Mouse (Mus musculus) gastrocnemius, adult 18-20 months (tissue): Measurements from ENCODE around the gene Nfe2l2. TPM values are rescaled to one million over a fixed set of nuclear protein-coding genes. Genes with fewer than 3 reads are reported as not detected.

Experiments used
- DNase-seq: peaks from one replicate; pipeline ENCODE4 v3.0.0; 2021; ENCODE audit warnings: low spot score
- total RNA-seq, 2 experiments: library from RNA; stranded (reverse); gene quantifications; 2 replicates each; pipeline ENCODE4 v1.2.3; 2021

Gene Nfe2l2
- total RNA-seq, 2 experiments from 2014 or later, result 34.2 to 51.0 TPM

DNA sequence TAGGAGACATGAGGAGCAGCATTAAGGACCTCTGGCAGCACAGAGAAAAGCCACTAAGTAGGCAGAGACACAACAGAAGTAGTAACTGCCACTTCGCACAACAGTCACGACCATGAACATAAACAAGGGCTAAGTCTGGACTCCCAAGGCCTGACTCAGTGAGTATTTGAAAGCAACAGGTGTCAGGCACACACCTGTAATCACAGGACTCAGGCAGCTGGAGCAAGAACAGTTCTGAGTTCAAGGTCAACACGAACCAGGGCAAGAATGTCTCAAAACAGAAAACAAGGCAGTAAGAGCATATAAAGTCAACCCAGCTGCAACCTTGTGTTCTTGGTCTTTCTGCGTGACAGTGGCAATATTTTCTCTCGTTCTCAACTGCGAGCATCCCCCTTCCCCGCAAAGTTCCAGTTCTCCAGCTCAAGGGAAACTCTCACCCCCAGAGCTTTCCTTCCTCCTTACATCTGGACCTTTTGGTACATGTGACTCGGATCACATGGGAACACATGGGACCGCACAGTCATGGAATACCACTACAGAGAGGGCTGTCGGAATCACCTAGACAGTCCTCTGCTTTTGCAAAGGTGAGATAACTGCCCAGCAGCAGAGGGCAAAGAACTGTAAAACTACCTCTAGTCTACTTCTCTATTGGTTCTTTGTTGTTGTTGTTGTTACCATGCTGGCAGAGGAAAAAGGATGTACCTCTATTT, 17.2 kb downstream of the Nfe2l2 start:
- no peak for DNase-seq

DNA sequence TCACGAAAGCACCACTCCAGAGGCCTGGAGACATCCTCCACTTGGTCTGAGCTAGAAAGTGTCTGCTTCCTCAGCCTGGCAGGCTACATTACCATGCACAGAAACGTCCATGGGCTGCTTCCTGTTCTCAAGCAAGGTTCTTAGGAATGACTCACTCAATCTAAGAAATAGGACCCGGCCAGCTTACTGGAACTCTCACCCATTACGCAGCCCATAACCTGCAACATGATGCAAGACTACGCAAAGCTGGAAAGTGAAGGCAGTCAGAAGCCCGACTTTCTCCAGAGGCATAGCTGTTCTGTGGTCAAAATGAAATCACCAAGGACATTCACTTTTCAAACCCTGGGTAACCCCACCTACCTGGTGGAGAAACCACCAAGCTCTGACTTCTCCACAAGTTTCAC, 19.0 kb downstream of the Nfe2l2 start:
- peak; percentile 76 for DNase-seq

DNA sequence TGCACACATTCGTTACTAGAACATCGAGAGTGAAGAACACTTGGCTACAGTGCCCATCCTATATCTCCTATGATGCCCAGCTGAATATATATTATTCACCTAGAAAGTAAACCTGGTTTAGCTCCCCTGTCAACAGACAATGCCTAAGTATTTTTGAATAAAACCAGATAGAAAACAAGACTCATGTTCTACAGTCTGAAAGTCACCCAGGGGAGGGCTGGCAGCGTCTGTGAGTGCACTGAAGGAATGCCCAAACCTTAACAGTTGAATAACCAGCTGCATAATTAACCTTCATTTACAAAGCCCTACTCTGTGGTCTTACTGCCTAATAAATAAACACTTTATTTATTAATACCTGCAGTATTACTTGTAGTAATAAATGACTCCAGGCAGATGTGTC, 19.9 kb downstream of the Nfe2l2 start:
- no peak for DNase-seq

DNA sequence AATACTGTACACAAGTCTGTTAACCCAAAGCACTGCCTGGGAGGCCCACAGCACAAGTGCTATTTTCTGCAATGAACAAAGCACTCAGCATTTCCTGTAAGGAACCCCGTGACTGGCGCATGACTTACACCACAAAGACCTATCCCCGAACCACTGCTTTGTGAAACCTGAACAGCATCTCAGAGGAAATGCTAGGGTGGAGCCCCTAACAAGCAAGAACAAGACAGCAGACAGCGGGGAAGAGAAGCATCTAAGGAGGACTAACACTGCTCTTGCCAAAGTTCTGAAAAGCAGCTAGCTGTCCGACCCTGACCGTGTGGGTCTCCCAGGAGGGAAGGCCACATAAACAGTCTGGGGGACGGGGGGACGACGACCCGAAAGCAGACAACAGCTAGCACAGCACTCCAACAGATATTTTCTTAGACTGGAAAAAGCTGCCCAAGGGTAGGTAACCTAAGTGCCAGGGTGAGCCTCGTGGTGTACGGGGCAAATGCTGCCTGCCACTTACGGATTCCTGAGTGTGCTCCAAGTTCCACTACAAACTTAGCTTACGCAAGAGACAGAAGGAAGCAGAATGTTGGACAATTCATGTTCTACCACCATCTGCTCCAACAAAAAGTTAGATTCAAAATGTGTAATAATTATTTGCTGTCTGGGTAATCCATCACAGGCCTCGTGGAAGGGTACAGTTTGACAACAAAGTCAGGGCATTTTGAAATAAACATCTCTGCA, 21.3 kb downstream of the Nfe2l2 start:
- peak; percentile 77 for DNase-seq

DNA sequence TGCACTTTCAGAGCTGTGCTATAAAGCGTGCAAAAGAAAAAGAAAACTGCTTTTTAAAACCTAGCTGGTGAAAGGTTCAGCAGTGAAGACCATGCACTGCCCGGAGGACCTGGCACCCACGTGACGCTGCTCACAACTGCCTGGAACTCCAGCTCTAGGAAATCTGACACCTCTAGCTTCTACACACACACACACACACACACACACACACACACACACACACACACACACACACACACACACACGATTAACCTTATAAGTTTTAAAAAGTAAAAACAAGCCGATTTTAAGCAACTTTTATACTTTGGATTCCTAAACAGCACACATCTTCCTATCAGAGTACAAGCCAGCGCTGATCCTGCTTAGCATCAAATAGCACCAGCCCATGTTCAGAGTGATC, 23.0 kb downstream of the Nfe2l2 start:
- DNase-seq, result no peak

DNA sequence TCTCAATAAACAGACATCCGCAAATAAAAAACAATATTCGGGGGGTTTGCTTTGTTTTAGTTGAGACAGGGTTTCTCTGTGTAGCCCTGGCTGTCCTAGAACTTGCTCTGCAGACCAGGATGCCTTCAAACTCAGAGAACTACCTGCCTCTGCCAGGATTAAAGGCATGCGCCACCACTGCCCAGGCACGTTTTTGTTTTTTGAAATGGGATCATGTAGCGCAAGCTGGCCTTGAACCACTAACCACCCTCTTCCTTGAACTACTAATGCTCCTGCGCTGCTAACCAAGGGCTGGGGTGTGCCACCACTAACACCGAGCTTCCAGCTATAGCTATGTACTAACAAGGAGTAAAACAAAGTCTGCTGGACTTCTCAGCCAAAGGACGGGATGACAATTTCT, 24.5 kb downstream of the Nfe2l2 start:
- DNase-seq, result no peak

DNA sequence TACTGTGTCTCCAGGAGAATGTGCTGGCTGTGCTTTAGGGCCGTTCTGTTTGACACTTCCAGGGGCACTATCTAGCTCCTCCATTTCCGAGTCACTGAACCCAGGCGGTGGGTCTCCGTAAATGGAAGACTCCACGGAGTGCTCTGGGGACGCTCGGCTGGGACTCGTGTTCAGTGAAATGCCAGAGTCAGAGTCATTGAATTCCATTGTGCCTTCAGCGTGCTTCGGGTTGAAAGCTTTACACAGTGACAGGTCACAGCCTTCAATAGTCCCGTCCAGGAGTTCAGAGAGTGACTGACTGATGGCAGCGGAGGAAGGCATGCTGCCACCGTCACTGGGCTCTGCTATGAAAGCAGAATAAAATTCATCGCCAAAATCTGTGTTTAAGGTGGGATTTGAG, 27.9 kb downstream of the Nfe2l2 start:
- DNase-seq, result no peak

DNA sequence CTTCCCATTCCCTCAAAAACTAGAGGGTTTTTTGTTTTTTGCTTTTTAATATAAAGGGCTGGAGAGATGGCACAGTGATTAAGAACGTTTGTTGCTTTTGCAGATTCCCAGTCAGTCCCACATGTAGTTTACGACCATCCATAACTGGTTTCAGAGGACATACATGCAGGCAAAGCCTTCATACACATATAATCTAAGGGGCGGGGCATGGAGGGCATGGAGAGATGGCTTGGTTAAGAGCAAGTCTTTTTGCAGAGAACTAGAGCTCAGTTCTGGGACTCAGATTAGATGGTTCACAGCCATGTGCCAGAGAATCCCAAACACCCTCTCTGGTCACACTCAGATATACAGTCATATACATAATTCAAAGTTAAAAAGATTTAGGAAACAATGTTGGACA, 31.9 kb downstream of the Nfe2l2 start:
- no peak for DNase-seq

DNA sequence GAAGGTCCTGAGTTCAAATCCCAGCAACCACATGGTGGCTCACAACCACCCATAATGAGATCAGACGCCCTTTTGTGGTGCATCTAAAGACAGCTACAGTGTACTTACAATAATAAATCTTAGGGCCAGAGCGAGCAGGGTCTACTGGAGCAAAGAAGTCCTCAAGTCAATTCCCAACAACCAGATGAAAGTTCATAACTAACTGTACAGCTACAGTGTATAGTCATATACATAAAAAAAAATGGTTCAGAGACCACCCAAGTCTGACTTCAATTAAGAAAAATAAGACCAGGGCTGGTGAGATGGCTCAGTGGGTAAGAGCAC, 33.1 kb downstream of the Nfe2l2 start:
- no peak for DNase-seq

DNA sequence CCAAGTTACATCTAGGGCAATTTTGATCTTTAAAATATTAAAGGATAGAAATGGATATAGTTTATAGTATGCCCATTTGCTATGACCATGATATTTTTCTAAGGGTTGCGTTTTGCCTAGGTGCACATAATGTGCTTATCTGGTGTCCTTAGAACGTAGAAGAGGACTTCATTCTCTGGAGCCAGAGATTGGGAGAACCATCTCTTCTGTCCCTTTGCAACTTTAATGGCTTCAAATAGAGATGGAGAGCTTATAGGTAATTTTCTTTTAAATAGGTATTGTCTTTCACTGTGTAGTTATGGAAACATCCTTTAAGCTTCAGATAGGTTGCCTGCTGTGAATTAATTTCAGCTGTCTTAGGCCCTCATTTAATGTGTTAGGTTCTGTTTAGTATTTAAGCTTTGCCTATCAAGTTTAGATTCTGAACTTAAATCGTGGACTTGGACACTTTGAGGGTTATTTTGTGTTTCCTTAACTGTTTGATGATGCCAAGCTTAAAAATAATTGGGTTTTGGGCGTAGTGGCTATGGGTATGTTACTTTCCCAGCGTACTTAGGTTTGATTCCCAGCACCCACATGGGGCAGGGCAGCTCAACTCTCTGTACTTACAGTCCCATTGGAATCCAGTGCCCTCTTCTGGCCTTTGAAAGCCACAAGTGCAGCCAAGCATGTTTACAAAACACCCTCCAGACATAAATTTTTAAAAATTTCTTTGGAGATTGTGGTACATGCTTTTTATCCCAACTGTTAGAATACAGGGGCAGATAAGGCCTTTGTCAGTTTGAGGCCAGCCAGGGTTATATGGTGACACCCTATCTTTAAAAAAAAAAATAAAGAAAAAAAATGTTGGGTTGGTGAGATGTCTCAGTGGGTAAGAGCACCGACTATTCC, 33.8 kb downstream of the Nfe2l2 start:
- no peak for DNase-seq

DNA sequence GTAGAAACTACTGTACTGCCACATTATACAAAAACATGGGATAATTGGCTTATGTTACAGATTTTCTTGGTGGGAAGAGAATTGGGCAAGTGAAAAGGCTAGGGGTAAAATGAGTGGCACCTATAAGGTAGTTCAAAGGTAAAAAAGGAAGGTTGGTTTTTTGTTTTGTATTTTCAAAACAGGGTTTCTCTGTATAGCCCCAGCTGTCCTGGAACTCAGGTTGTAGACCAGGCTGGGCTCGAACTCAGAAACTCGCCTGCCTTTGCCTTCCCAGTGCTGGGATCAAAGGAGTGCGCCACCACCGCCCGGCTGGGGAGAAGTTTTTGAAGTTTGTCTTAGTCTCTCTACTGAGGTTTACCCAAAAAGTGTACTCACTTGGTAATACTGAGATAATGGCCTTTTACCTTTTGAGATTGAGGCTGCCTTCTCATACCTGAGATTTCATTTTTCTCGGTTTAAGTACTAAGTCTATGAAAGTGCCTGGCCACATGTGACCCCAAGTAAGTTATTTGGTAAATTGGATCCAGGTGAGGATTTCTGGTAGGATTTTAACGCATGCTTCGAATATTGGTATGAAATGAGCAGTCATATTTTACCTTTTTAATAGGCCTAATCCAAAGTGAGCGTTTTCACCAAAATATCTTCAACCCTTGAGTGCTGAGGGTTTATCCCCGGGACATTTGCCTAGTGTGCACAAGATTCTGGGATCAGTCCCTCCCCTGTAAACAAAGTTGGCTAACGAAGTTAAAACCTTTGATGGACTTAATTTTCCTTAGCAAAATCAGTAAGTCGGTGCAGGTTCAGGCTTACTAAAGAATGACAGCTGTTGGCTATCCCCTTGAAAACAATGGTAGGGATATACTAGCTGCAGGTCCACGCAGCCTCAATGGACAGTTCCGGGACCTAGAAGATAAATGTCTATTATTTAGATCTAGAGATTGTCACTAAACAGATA, 34.7 kb downstream of the Nfe2l2 start:
- no peak for DNase-seq

DNA sequence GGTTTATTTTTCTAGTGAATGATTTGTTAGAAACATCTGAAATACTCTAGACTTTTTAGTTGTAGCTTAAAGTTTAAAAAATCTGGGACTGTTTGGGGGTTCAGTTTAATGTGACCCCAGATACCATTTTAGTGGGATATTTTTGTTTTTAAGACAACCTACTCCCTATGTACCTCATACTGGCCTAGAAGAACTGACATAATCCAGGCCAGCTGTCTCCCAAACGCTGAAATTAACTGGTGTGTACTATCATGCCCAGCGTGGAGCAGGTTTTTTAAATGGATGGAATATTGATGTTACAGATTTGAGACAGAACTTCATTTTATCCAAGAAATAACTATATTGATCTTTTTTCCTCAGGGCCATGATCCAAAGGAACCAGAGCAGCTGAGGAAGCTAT, 43.3 kb downstream of the Nfe2l2 start:
- no peak for DNase-seq

DNA sequence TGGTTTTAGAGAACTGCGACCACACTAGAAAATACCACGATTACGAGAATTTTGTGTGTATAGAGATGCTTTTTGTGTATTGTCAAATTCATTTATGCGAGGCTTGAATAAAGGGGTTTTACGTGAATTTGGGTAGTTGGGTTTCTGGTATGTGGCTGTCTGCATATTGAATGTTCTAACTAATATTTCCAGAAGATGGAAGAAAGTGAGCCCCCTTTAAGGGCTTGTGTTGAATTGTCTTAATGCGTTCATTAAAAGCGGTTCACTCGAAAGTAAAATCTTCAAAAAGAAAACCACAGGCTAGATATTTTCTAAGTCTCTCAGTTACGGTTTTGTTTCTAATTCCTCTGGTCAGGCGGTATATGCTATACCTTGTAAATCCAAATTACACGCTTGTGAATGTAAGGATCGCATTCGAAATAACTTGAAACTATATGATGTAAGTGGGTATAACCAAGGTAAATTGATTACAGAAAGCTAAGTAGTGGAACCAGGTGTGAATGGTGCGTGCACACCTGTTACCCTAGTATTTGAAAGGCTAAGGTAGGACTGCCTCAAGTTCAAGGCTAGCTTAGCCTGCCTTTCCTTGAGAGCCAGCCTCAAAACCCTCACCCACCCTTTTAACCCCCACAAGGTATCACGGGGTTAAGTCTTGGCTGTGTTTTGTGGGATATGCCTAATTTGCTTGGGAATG, 44.0 kb downstream of the Nfe2l2 start:
- DNase-seq, result no peak

DNA sequence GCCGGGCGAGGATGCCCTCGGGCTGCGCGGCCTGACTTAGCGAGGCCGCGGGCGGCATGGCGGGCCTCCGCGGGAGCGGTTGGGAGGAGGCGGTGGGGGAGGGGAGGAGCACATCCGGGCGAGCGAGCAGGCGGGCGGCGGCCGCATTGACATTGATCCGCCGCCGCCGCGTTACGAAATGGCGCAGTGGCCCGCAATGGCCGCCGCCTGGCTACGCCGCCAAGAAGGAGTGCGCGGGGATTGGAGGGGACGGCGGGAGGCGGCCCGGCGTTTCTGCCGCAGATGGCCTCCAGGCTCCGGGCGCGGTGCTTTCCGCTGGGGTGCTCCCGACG, 44.8 kb downstream of the Nfe2l2 start:
- peak; percentile 94 for DNase-seq

DNA sequence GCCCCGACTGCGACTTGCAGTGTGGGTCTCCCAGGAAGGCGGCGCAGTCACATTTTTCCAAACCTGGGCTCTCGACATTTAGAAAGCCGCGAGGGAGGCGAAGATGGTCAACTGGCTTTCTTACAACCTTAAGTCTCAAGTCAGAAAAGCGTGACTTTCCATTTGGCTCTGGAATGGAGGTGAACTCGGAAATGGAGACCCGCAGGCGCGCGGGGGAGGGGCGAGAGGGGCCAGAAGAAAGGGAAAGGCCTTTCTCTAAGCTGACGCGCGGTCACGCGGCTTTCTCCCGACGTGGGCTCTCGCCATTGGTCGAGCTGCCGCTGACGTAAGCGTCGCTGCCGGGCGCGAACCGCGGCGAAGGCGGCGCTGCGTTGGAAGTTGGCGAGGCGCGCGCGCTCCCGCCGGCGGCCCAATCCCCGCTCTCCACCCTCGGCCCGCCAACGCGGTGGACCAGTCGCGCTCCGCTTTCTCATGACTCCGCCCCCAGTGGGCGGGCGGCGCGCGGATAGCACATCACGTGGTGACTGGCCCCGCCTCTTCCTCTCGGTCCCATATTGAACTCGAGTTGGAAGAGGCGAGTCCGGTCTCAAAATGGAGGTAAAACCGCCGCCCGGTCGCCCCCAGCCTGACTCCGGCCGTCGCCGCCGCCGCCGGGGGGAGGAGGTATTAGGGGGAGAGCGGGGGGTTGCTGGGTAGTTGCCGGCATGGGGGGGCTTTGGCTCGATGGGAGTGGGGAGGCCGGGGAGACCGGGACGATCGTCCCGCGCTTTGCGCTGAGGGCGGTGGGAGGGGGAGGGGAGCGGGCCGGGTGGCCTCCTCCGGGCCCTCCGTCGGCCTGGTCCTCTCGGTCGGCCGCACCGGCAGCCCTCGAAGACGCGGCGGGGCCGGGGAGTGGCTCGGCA, 45.5 kb downstream of the Nfe2l2 start, which contains the start of gene Hnrnpa3:
Gene Hnrnpa3, plus strand, starts transcription at position 535 of the 902 bp plus-strand sequence.
- peak; percentile 98 for DNase-seq

DNA sequence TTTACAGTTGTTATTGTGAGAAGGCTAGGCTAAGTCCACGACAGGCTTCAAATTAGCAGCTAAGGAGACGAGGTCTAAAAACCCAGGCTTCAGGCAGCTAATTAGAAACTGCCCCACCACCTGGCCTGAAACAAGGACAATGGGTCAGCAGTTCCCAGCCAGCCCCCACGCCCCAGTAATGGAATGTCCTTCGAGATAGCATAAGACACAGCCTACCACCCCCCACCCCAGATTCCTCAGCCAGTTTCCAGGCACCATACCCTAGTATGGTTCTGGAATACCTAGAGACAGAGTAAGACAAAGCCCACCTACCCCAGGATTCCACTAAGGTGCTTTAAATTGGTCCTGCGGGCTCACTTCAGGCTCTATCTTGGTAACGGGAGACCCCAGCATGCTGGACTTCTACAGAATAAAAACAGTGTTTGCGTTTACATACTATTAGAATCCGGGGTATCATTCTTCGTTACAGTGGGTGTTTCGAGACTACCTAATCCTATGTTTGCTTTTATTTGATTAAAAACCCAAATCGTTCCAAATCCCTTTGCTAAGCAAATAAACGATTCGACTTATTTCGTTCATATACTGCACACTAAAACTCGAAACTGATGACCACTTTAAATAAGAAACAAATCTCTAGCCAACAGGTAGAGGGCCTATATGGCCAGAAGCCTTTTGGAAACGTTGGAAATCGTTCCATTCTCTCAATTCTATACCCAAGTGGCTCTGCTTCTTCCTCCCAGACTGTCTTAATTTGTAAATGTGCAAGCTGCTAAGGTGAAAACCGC, 46.3 kb downstream of the Nfe2l2 start:
- no peak for DNase-seq

DNA sequence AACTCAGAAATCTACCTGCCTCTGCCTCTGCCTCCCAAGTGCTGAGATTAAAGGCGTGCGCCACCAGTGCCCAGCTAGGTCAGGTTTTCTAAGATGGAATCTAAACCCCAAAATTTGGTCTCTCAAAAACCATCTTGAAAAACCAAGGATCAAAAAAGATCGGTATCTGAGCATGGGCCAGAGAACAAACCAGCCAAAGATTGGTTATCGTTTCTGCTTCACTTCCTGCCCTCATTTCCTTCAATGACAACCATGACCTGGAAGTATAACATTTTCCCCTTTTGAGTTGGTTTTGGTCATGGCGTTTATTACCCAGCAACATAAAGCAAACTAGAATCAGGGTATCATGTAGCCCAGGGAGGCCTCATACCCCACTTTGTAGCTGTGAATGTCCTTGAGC, 47.5 kb downstream of the Nfe2l2 start:
- no peak for DNase-seq

DNA sequence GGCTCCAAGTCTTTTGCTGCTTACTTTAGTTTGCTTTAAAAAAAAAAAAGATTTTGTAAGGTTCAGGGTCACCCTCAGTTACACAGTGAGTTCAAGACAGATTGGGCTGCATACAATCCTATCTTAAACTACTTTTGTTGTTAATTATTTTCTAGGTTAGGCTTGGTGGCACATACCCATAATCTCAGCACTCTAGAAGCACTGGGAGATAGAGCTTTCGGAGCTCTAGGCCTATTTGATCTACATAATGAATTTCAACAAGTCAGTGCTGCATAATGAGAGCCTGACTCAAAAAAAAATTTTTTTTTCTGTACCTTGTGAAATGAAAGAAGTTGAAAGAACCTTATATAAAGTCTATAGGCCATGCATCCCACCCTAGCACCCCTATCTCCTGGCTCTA, 49.8 kb downstream of the Nfe2l2 start:
- DNase-seq, result no peak

DNA sequence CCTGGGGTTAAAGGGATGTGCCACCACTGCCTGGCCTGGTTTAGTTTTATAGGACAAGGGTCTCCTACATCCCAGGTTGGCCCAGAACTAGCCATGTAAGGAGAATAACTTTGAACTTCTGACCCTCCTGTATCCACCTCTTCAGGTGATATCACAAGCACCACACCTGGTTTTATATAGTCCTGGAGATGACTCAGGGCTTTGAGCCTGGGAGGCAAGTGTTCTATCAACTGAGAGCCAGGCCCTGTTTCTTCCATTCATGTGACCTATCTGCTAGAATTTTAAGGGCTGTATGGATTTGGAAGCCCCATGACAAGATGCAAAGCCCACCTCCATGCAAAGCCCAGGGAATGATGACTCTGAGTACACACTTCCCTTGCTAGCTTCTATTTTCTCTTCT, 51.3 kb downstream of the Nfe2l2 start:
- DNase-seq, result no peak
